Mouse (Mus musculus) forebrain, embryonic 12.5 days (tissue): ENCODE measurements at regions not wholly inside any gene's neighbourhood (a gene's known extent, or its start where the extent isn't known, plus 50 kb on each side); places are given as distances from the start of the nearest gene placed in this dataset.

Experiments
- ATAC-seq: fragments of 200-750 bp; cut with Nextera tagmentation; 2 replicates; pipeline ENCODE4 v1.8.0; 2017; ENCODE audit warnings: moderate TSS enrichment; ENCODE audit not compliant: low FRiP score
- H3K27ac ChIP-seq: fragments of 300-500 bp; sonication (generic); 2 replicates; pipeline ENCODE4 v1.5.1; 2016; ENCODE audit warnings: mild to moderate bottlenecking
- H3K27me3 ChIP-seq: fragments of 300-500 bp; sonication (generic); 2 replicates; pipeline ENCODE4 v1.6.1; 2016; ENCODE audit warnings: mild to moderate bottlenecking
- H3K36me3 ChIP-seq: fragments of 300-500 bp; sonication (generic); replicated peaks from 2 replicates; pipeline ENCODE4 v1.6.1; 2016; ENCODE audit warnings: mild to moderate bottlenecking
- H3K4me1 ChIP-seq: fragments of 300-500 bp; sonication (generic); 2 replicates; pipeline ENCODE4 v1.6.1; 2016
- H3K4me2 ChIP-seq: fragments of 300-500 bp; sonication (generic); 2 replicates; pipeline ENCODE4 v1.6.1; 2016; ENCODE audit warnings: mild to moderate bottlenecking, moderate library complexity
- H3K4me3 ChIP-seq: fragments of 300-500 bp; sonication (generic); replicated peaks from 2 replicates; pipeline ENCODE4 v1.5.1; 2016; ENCODE audit warnings: mild to moderate bottlenecking
- H3K9ac ChIP-seq: fragments of 300-500 bp; sonication (generic); 2 replicates; pipeline ENCODE4 v1.6.1; 2016; ENCODE audit warnings: mild to moderate bottlenecking
- H3K9me3 ChIP-seq: fragments of 300-500 bp; sonication (generic); 2 replicates; pipeline ENCODE4 v1.6.1; 2016
- WGBS: fragments of 180-500 bp; shearing (Covaris S2); methylation state at CpG from one replicate; pipeline ENCODE4 v1.1.7; 2016; 5-methylcytosine and 5-hydroxymethylcytosine counted together

- no peak overlapping the region for H3K4me3 ChIP-seq
- ATAC-seq, result no peak
- H3K27ac ChIP-seq, result no peak overlapping the region
- H3K9me3 ChIP-seq, result no peaks in the 10 kb centered on the region
- no peak overlapping the region for H3K4me2 ChIP-seq
- no peaks in the 10 kb centered on the region for H3K4me1 ChIP-seq
- no peaks in the 10 kb centered on the region for H3K27me3 ChIP-seq
- H3K36me3 ChIP-seq, result no peaks in the 10 kb centered on the region
- 86% methylated on average over 4 of the region's 4 CpGs for WGBS
- no peak overlapping the region for H3K9ac ChIP-seq
These were observed 1886.8 kb upstream of the Lrrc6 start for GRCm38 (mm10) chr15:68387349-68388065.

GRCm38 (mm10) chr15:68384571-68385335 is 1884.0 kb upstream of the Lrrc6 start:
- Histone ChIP-seq H3K9ac (no peak overlapping the region), H3K4me1 (no peaks in the 10 kb centered on the region), H3K27ac (no peak overlapping the region), H3K4me3 (no peak overlapping the region), H3K9me3 (no peaks in the 10 kb centered on the region), H3K4me2 (no peak overlapping the region), H3K36me3 (no peaks in the 10 kb centered on the region), H3K27me3 (no peaks in the 10 kb centered on the region)
- WGBS, result 66% methylated on average over 10 of the region's 10 CpGs
- no peak for ATAC-seq

GRCm38 (mm10) chr15:68375166-68375565 is 1874.5 kb upstream of the Lrrc6 start:
- no peak for ATAC-seq
- Histone ChIP-seq H3K4me3 (no peak overlapping the region), H3K27ac (no peak overlapping the region), H3K9ac (no peak overlapping the region), H3K4me2 (no peak overlapping the region), H3K27me3 (no peaks in the 10 kb centered on the region), H3K36me3 (no peaks in the 10 kb centered on the region), H3K4me1 (no peaks in the 10 kb centered on the region), H3K9me3 (no peaks in the 10 kb centered on the region)
- 55% methylated on average over 1 of the region's 1 CpGs for WGBS

GRCm38 (mm10) chr15:68366816-68367215 is 1866.1 kb upstream of the Lrrc6 start:
- no peaks in the 10 kb centered on the region for H3K9me3 ChIP-seq
- WGBS, result 79% methylated on average over 3 of the region's 3 CpGs
- no peak for ATAC-seq
- H3K4me1 ChIP-seq, result peaks cover 5% of the 10 kb centered on the region
- no peak overlapping the region for H3K4me2 ChIP-seq
- H3K9ac ChIP-seq, result no peak overlapping the region
- H3K36me3 ChIP-seq, result no peaks in the 10 kb centered on the region
- no peak overlapping the region for H3K27ac ChIP-seq
- no peak overlapping the region for H3K4me3 ChIP-seq
- H3K27me3 ChIP-seq, result no peaks in the 10 kb centered on the region

- Histone ChIP-seq H3K9ac (peak overlapping the region; percentile 76), H3K27ac (peak overlapping the region; percentile 86), H3K36me3 (no peaks in the 10 kb centered on the region), H3K27me3 (no peaks in the 10 kb centered on the region), H3K9me3 (no peaks in the 10 kb centered on the region), H3K4me1 (peaks cover 15% of the 10 kb centered on the region), H3K4me2 (peak overlapping the region; percentile 62), H3K4me3 (peak overlapping the region; percentile 83)
- peak; percentile 97 for ATAC-seq
- under 1% methylated on average over 58 of the region's 72 CpGs for WGBS
These were observed 1862.5 kb upstream of the Lrrc6 start for GRCm38 (mm10) chr15:68363058-68363735.

GRCm38 (mm10) chr15:68362081-68363057 is 1861.7 kb upstream of the Lrrc6 start:
- Histone ChIP-seq H3K27ac (peak overlapping the region; percentile 86), H3K4me2 (peak overlapping the region; percentile 78), H3K9ac (peak overlapping the region; percentile 76), H3K4me1 (peaks cover 15% of the 10 kb centered on the region), H3K4me3 (peak overlapping the region; percentile 83), H3K36me3 (no peaks in the 10 kb centered on the region), H3K27me3 (no peaks in the 10 kb centered on the region), H3K9me3 (no peaks in the 10 kb centered on the region)
- peak; percentile 40 for ATAC-seq
- 0% methylated on average over 53 of the region's 121 CpGs for WGBS

GRCm38 (mm10) chr15:68360956-68361908 is 1860.5 kb upstream of the Lrrc6 start:
- H3K9me3 ChIP-seq, result no peaks in the 10 kb centered on the region
- no peak for ATAC-seq
- peaks cover 15% of the 10 kb centered on the region for H3K4me1 ChIP-seq
- H3K36me3 ChIP-seq, result no peaks in the 10 kb centered on the region
- no peak overlapping the region for H3K27ac ChIP-seq
- no peaks in the 10 kb centered on the region for H3K27me3 ChIP-seq
- H3K4me3 ChIP-seq, result peak overlapping the region; percentile 83
- H3K4me2 ChIP-seq, result peak overlapping the region; percentile 78
- H3K9ac ChIP-seq, result peak overlapping the region; percentile 76
- WGBS, result 47% methylated on average over 6 of the region's 6 CpGs

- Histone ChIP-seq H3K9ac (no peak overlapping the region), H3K27ac (no peak overlapping the region), H3K4me2 (no peak overlapping the region), H3K9me3 (no peaks in the 10 kb centered on the region), H3K36me3 (no peaks in the 10 kb centered on the region), H3K4me1 (peaks cover 15% of the 10 kb centered on the region), H3K4me3 (no peak overlapping the region), H3K27me3 (no peaks in the 10 kb centered on the region)
- 84% methylated on average over 3 of the region's 3 CpGs for WGBS
- no peak for ATAC-seq
These were observed 1858.8 kb upstream of the Lrrc6 start for GRCm38 (mm10) chr15:68359496-68359895.

GRCm38 (mm10) chr15:68355957-68356356 is 1855.2 kb upstream of the Lrrc6 start:
- H3K4me3 ChIP-seq, result no peak overlapping the region
- no peaks in the 10 kb centered on the region for H3K36me3 ChIP-seq
- H3K27me3 ChIP-seq, result no peaks in the 10 kb centered on the region
- peaks cover 1% of the 10 kb centered on the region; the same call in 1 of the 2 replicates for H3K4me1 ChIP-seq
- no peak for ATAC-seq
- no peak overlapping the region for H3K4me2 ChIP-seq
- H3K9ac ChIP-seq, result no peak overlapping the region
- WGBS, result 81% methylated on average over 1 of the region's 1 CpGs
- no peak overlapping the region for H3K27ac ChIP-seq
- no peaks in the 10 kb centered on the region for H3K9me3 ChIP-seq

- 95% methylated on average over 3 of the region's 3 CpGs for WGBS
- H3K9ac ChIP-seq, result no peak overlapping the region
- no peak overlapping the region for H3K4me2 ChIP-seq
- H3K9me3 ChIP-seq, result no peaks in the 10 kb centered on the region
- no peak overlapping the region for H3K4me3 ChIP-seq
- peaks cover 7% of the 10 kb centered on the region; the same call in 1 of the 2 replicates for H3K36me3 ChIP-seq
- no peak for ATAC-seq
- no peaks in the 10 kb centered on the region for H3K27me3 ChIP-seq
- H3K4me1 ChIP-seq, result no peaks in the 10 kb centered on the region
- no peak overlapping the region for H3K27ac ChIP-seq
These were observed 1843.9 kb upstream of the Lrrc6 start for GRCm38 (mm10) chr15:68344652-68345051.

GRCm38 (mm10) chr15:68342542-68342941 is 1841.8 kb upstream of the Lrrc6 start:
- ATAC-seq, result no peak
- Histone ChIP-seq H3K27me3 (no peaks in the 10 kb centered on the region), H3K4me1 (no peaks in the 10 kb centered on the region), H3K36me3 (peaks cover 7% of the 10 kb centered on the region; the same call in 1 of the 2 replicates), H3K9me3 (no peaks in the 10 kb centered on the region), H3K4me2 (no peak overlapping the region), H3K9ac (no peak overlapping the region), H3K4me3 (no peak overlapping the region), H3K27ac (no peak overlapping the region)
- WGBS, result 100% methylated on average over 1 of the region's 1 CpGs
